Mouse (Mus musculus) spleen, postnatal 0 days (tissue): ENCODE data around the gene Slc22a3. TPM values are rescaled to one million over a fixed set of nuclear protein-coding genes. Genes with fewer than 3 reads are reported as not detected.

Source experiments
- polyA plus RNA-seq: library from polyadenylated mRNA; unstranded; fragments of >200 nt; fragmentation: Nextera tagmentation; extraction: Ambion mirVana; gene quantifications from 2 replicates; pipeline ENCODE4 v1.2.1, GENCODE M21; 2015

Gene Slc22a3
- polyA plus RNA-seq: 1.3 and 1.5 TPM in 2 replicates

GRCm38 (mm10) chr17:12507654-12508204, at the start of gene Slc22a3:
TSS of gene Slc22a3 (minus strand) at chr17:12507704.

DNA sequence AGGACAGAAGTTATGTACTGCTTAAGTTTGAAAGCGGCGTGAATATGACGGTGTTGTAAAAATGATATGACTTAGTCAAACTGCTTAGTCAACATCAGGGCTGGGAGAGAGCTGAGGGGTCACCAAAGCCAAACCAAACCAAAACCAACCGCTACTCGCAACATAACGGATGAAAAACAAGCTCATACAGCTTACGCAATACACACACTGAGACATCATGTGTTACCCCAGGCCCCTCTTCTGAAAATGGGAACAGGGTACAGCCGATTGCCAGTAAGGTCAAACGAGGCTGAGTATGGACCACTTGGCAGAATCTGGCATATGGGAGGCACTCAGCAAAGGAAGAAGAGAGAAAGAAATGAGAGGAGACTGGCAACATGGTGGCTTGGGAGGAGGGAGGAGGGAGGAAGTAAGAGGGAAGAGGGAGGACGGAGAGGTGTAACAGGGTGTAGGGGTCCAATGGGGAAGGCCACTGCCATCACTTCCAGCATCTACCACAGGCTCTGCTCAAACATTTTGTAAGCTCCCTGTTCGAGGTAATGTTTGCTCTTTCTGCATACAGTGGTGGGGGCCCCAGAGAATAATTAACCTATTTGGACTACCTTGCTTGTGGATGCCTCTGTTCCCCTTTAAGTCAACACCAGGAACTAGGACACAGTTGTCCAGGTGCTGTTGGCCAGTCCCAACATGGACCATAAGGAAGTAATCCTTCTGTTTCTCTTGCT, 129.4 kb downstream of the Slc22a3 start, which contains the start of gene Plg:
Plg (plus strand) TSS at position 628 of the 725 bp plus-strand sequence.

Other genes with a start within 250 kb of the Slc22a3 start
- 18.5 and 26.9 TPM in 2 replicates for gene Map3k4, start 188.9 kb downstream of the Slc22a3 start, polyA plus RNA-seq
- 0.22 and 0.30 TPM in 2 replicates for gene Plg, start 129.1 kb downstream of the Slc22a3 start, polyA plus RNA-seq
- not detected in 2 replicates for gene Slc22a2, start 76.4 kb upstream of the Slc22a3 start, polyA plus RNA-seq
- gene Slc22a1, start 168.1 kb upstream of the Slc22a3 start, polyA plus RNA-seq: not detected in 2 replicates